Mouse (Mus musculus) liver, embryonic 14.5 days (tissue): ENCODE results near the gene Plekhg3. TPM values are rescaled to one million over a fixed set of nuclear protein-coding genes. Genes with fewer than 3 reads are reported as not detected.
A peak's percentile ranks its signal among the peaks of the same experiment; 100 is the strongest.

Experiments
- ATAC-seq: fragments of 200-750 bp; cut with Nextera tagmentation; 2 replicates; pipeline ENCODE4 v1.8.0; 2017; ENCODE audit warnings: moderate number of reproducible peaks, mild to moderate bottlenecking, moderate library complexity; ENCODE audit not compliant: insufficient read depth
- DNase-seq, 3 experiments: peaks; one replicate each; pipeline ENCODE4 v3.0.0-alpha.2; 2012 to 2013; ENCODE audit warnings: low read depth in 3 of 3, low spot score in 3 of 3
- H3K27ac ChIP-seq: fragments of 300-500 bp; sonication (generic); 2 replicates; pipeline ENCODE4 v1.5.1; 2014; ENCODE audit warnings: moderate library complexity, mild to moderate bottlenecking, control low read depth, inconsistent platforms
- H3K27me3 ChIP-seq: fragments of 300-500 bp; sonication (generic); 2 replicates; pipeline ENCODE4 v1.6.1; 2014; ENCODE audit warnings: mild to moderate bottlenecking, low read length, moderate library complexity; ENCODE audit not compliant: control insufficient read depth, insufficient read depth
- H3K36me3 ChIP-seq: fragments of 300-500 bp; sonication (generic); replicated peaks from 2 replicates; pipeline ENCODE4 v1.6.1; 2014; ENCODE audit warnings: low read depth; ENCODE audit not compliant: control insufficient read depth, insufficient read depth
- H3K4me1 ChIP-seq, 2 experiments: fragments of 200-500 bp in 1 of 2; fragments of 300-500 bp in 1 of 2; sonication (generic) in 1 of 2; replicated peaks; 2 replicates each; pipeline ENCODE4 v1.6.1; 2012 to 2014; ENCODE audit warnings: antibody characterized with exemption in 1 of 2, inconsistent platforms in 1 of 2, low read length in 1 of 2; ENCODE audit not compliant: control insufficient read depth in 2 of 2, insufficient read depth in 2 of 2
- H3K4me2 ChIP-seq: fragments of 300-500 bp; sonication (generic); 2 replicates; pipeline ENCODE4 v1.6.1; 2014; ENCODE audit warnings: low read depth, mild to moderate bottlenecking, control low read depth, moderate library complexity
- H3K4me3 ChIP-seq, 2 experiments: fragments of 200-500 bp in 1 of 2; fragments of 300-500 bp in 1 of 2; sonication (generic) in 1 of 2; 2 replicates each; pipeline ENCODE4 v1.5.1; 2012 to 2014; ENCODE audit warnings: low read depth in 2 of 2, low read length in 2 of 2, mild to moderate bottlenecking in 2 of 2, control low read depth in 1 of 2, inconsistent platforms in 1 of 2, moderate library complexity in 1 of 2; ENCODE audit not compliant: insufficient read depth in 1 of 2
- H3K9ac ChIP-seq: fragments of 300-500 bp; sonication (generic); replicated peaks from 2 replicates; pipeline ENCODE4 v1.6.1; 2014; ENCODE audit warnings: mild to moderate bottlenecking, control low read depth, moderate library complexity
- H3K9me3 ChIP-seq: fragments of 300-500 bp; sonication (generic); 2 replicates; pipeline ENCODE4 v1.6.1; 2016; ENCODE audit warnings: low read length, mixed read lengths; ENCODE audit not compliant: control insufficient read depth
- CTCF ChIP-seq: IDR thresholded peaks from 2 replicates; pipeline ENCODE4 v1.5.1; 2016; ENCODE audit warnings: antibody characterized with exemption, low read depth, control low read depth
- EP300 ChIP-seq: IDR thresholded peaks from 2 replicates; pipeline ENCODE4 v1.6.1; 2016; ENCODE audit warnings: antibody characterized with exemption, low read depth
- WGBS: fragments of 180-500 bp; shearing (Covaris S2); extraction: QIAGEN DNeasy Blood & Tissue Kit; methylation state at CpG from one replicate; pipeline ENCODE4 v1.1.7; 2014; ENCODE audit not compliant: insufficient replicate concordance; 5-methylcytosine and 5-hydroxymethylcytosine counted together
- polyA plus RNA-seq, 2 experiments: library from polyadenylated mRNA; depleted of rRNA in 1 of 2; stranded (reverse) in 1 of 2; unstranded in 1 of 2; fragments of >200 nt; fragmentation: Nextera tagmentation in 1 of 2; extraction: Ambion mirVana in 1 of 2; gene quantifications; 2 replicates each; pipeline versions ENCODE4 v1.2.1 to v1.2.3; 2012 to 2014

The Plekhg3 gene
- polyA plus RNA-seq, 2 experiments: 1.4 to 5.0 TPM

DNA sequence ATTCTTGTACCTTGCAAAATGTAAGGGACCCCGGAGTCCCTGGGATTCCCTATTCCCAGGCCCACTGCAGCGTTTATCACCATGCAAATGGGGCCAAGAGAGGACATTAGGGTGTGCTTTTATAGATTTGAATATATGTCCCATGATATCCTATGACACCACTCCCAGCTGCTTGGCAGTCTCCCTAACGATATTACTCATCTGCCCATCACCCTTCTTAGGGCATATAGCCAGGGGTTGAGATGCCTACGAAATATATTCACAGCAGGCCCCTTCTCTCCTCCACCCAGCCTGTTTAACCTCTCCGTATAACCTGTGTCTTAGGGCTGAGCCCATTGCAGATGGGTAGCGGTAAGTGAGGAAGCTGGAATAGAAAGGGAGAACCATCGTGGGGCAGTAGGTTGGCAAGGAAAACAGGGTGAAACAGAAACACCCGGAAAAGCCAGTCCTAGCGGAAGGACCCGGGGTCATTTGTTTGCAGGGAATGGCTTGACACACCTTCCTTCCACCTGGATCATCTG is 10.1 kb downstream of the Plekhg3 start:
- no peak overlapping the region for H3K9ac ChIP-seq
- H3K27ac ChIP-seq: no peak overlapping the region
- ATAC-seq (no peak), DNase-seq (no peak)
- TF ChIP-seq CTCF (no peak), EP300 (no peak)
- H3K4me2 ChIP-seq: no peak overlapping the region
- H3K27me3 ChIP-seq: peaks cover 3% of the 10 kb centered on the region; the same call in 1 of the 2 replicates
- no peak overlapping the region for H3K4me3 ChIP-seq
- peaks cover 2 to 16% of the 10 kb centered on the region in 2 experiments; a peak in 2 of 4 replicates for H3K4me1 ChIP-seq
- H3K9me3 ChIP-seq: no peaks in the 10 kb centered on the region
- no peaks in the 10 kb centered on the region for H3K36me3 ChIP-seq
- WGBS: 62% methylated on average over 10 of the region's 10 CpGs

GRCm38 (mm10) chr12:76541475-76541874 is 10.8 kb downstream of the Plekhg3 start:
- Histone ChIP-seq H3K36me3 (no peaks in the 10 kb centered on the region), H3K4me3 (no peak overlapping the region), H3K9me3 (no peaks in the 10 kb centered on the region), H3K27ac (no peak overlapping the region), H3K9ac (no peak overlapping the region), H3K27me3 (no peaks in the 10 kb centered on the region), H3K4me2 (no peak overlapping the region), H3K4me1 (peaks cover under 1 to 16% of the 10 kb centered on the region in 2 experiments; a peak in 3 of 4 replicates)
- DNase-seq (no peak), ATAC-seq (no peak)
- TF ChIP-seq EP300 (no peak), CTCF (no peak)
- WGBS: 48% methylated on average over 8 of the region's 8 CpGs

DNA sequence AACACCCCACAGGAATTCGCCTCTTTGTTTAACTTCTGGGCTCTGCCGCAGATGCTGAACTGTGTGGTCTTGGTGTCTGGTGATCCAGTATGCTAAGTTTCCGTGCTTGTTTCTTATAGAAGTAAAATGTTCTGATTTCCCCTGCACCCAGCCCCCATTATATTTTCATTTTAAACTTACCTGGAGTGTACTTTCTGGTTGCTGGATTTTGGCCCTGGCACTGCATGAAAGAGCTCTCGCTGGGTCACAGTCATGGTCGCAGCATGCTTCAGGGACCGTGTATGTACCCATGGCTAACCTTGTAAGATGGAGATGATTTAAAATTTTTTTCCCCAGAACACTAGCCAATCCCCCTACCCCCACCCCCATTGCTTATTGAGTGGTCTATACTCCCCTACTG is 11.2 kb downstream of the Plekhg3 start:
- 61% methylated on average over 6 of the region's 6 CpGs for WGBS

DNA sequence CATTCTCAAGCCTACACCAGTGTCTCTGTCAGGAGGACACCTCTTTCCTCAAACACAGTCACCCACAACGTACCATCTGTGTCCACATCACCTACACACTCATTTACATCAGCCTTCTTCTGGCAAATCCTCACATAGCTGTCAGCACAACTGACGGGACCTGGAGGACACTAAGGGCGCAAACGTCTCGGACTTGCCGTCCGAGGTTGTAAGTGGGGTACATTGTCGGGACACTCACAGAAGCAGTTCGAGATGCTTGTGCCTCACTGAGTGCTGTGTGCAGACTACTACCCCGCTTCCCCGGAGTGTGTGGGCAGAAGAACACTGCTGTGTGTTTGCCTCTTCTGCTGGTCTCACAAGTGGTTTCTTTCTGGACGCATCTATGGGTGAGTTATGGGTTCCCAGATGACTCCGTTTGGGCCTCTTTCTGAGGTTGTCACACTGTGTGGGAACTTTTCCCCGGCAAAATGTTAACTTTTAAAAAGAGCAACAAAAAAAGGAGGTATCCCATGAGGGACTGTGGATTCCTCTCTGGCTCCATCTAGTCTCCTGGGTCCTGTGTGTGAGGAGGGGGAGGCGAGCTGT is 15.2 kb downstream of the Plekhg3 start:
- H3K27me3 ChIP-seq: no peaks in the 10 kb centered on the region
- no peak overlapping the region for H3K4me3 ChIP-seq
- no peaks in the 10 kb centered on the region for H3K9me3 ChIP-seq
- H3K4me1 ChIP-seq: peaks cover 0 to 15% of the 10 kb centered on the region in 2 experiments; a peak in 3 of 4 replicates
- H3K36me3 ChIP-seq: no peaks in the 10 kb centered on the region
- no peak overlapping the region for H3K27ac ChIP-seq
- WGBS: 56% methylated on average over 15 of the region's 15 CpGs
- H3K9ac ChIP-seq: no peak overlapping the region
- ATAC-seq (no peak), DNase-seq (no peak)
- no peak for TF ChIP-seq EP300
- no peak for TF ChIP-seq CTCF
- H3K4me2 ChIP-seq: no peak overlapping the region; the same call in 1 of the 2 replicates

More for the DNA sequence above, 11.2 kb downstream of the Plekhg3 start:
- H3K36me3 ChIP-seq: no peaks in the 10 kb centered on the region
- no peak for DNase-seq
- H3K4me1 ChIP-seq: peaks cover 0 to 16% of the 10 kb centered on the region in 2 experiments; a peak in 3 of 4 replicates
- no peaks in the 10 kb centered on the region for H3K9me3 ChIP-seq
- H3K9ac ChIP-seq: no peak overlapping the region
- TF ChIP-seq EP300 (no peak), CTCF (no peak)
- H3K4me3 ChIP-seq: no peak overlapping the region
- ATAC-seq: no peak
- H3K27me3 ChIP-seq: no peaks in the 10 kb centered on the region
- no peak overlapping the region for H3K27ac ChIP-seq
- H3K4me2 ChIP-seq: no peak overlapping the region

- no peaks in the 10 kb centered on the region for H3K27me3 ChIP-seq
- no peak overlapping the region for H3K27ac ChIP-seq
- 26% methylated on average over 28 of the region's 28 CpGs for WGBS
- H3K9me3 ChIP-seq: no peaks in the 10 kb centered on the region
- no peak for TF ChIP-seq EP300
- no peak for TF ChIP-seq CTCF
- H3K36me3 ChIP-seq: no peaks in the 10 kb centered on the region
- H3K4me1 ChIP-seq: peaks cover 0 to 12% of the 10 kb centered on the region in 2 experiments; a peak in 3 of 4 replicates
- peak overlapping the region; percentile 32; the same call in 1 of the 2 replicates for H3K4me2 ChIP-seq
- no peak overlapping the region for H3K9ac ChIP-seq
- ATAC-seq (no peak), DNase-seq (no peak)
- H3K4me3 ChIP-seq: no peak overlapping the region
Measured at GRCm38 (mm10) chr12:76546383-76547276, 15.9 kb downstream of the Plekhg3 start.
